Mouse (Mus musculus) liver, embryonic 15.5 days (tissue): ENCODE results near the gene Rbm4. TPM values are rescaled to one million over a fixed set of nuclear protein-coding genes. Genes with fewer than 3 reads are reported as not detected.

Experiments used
- ATAC-seq: fragments of 200-750 bp; cut with Nextera tagmentation; 2 replicates; pipeline ENCODE4 v1.8.0; 2017; ENCODE audit warnings: moderate number of reproducible peaks, mild to moderate bottlenecking, moderate library complexity; ENCODE audit not compliant: insufficient read depth
- H3K27ac ChIP-seq: fragments of 300-500 bp; sonication (generic); replicated peaks from 2 replicates; pipeline ENCODE4 v1.5.1; 2015; ENCODE audit warnings: mild to moderate bottlenecking, inconsistent platforms
- H3K27me3 ChIP-seq: fragments of 300-500 bp; sonication (generic); 2 replicates; pipeline ENCODE4 v1.6.1; 2015; ENCODE audit warnings: mild to moderate bottlenecking, inconsistent platforms
- H3K36me3 ChIP-seq: fragments of 300-500 bp; sonication (generic); replicated peaks from 2 replicates; pipeline ENCODE4 v1.6.1; 2015; ENCODE audit warnings: moderate library complexity, mild to moderate bottlenecking, inconsistent platforms
- H3K4me1 ChIP-seq: fragments of 300-500 bp; sonication (generic); replicated peaks from 2 replicates; pipeline ENCODE4 v1.6.1; 2015; ENCODE audit warnings: inconsistent platforms
- H3K4me2 ChIP-seq: fragments of 300-500 bp; sonication (generic); 2 replicates; pipeline ENCODE4 v1.6.1; 2015; ENCODE audit warnings: moderate library complexity, mild to moderate bottlenecking, inconsistent platforms
- H3K4me3 ChIP-seq: fragments of 300-500 bp; sonication (generic); replicated peaks from 2 replicates; pipeline ENCODE4 v1.5.1; 2015; ENCODE audit warnings: mild to moderate bottlenecking, inconsistent platforms
- H3K9ac ChIP-seq: fragments of 300-500 bp; sonication (generic); 2 replicates; pipeline ENCODE4 v1.6.1; 2015; ENCODE audit warnings: moderate library complexity, mild to moderate bottlenecking, inconsistent platforms
- H3K9me3 ChIP-seq: fragments of 300-500 bp; sonication (generic); replicated peaks from 2 replicates; pipeline ENCODE4 v1.6.1; 2016; ENCODE audit warnings: inconsistent platforms
- WGBS: fragments of 180-500 bp; shearing (Covaris S2); methylation state at CpG from one replicate; pipeline ENCODE4 v1.1.7; 2015; ENCODE audit warnings: mixed read lengths; ENCODE audit not compliant: insufficient replicate concordance; 5-methylcytosine and 5-hydroxymethylcytosine counted together
- polyA plus RNA-seq: library from polyadenylated mRNA; unstranded; fragments of >200 nt; fragmentation: Nextera tagmentation; extraction: Ambion mirVana; gene quantifications from 2 replicates; pipeline ENCODE4 v1.2.1, GENCODE M21; 2015

Gene Rbm4
- polyA plus RNA-seq, 1 experiment from 2014 or later: 25.2 TPM

DNA sequence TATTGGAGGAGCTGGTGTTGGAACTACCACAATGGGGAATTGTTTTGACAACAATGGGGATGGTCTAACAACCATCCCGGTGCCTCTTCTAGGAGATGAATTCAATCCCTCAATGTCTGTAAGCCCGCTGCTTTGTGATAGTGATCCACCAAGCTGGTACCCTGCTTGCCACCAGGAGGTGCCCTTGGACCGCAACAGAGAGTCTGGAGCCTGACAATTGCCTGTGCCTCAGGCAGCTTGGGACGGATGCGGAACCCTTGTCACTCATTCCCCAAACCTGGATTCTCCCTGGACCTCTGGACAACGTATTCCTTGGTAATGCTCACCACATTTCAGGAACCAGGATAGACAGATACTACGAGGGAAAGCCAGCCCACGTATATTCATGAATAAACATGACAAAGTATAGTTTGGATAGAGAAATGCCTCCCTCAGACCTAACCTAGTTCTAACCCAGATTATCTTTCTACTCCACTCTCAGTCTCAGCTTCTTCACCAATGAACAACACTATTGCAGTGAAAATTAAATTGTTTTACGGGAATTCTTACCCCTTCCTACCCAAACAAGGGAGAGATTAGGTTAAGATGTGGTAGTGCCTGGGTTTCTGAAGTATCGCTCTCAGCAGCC lies 38.0 kb downstream of the Rbm4 start:
- H3K4me1 ChIP-seq: peaks cover 22% of the 10 kb centered on the region
- peak overlapping the region; percentile 85 for H3K27ac ChIP-seq
- H3K9me3 ChIP-seq: no peaks in the 10 kb centered on the region
- peak overlapping the region; percentile 77 for H3K9ac ChIP-seq
- WGBS: 0% methylated on average over 10 of the region's 10 CpGs
- H3K36me3 ChIP-seq: peaks cover 11% of the 10 kb centered on the region
- peak; percentile 66 for ATAC-seq
- H3K27me3 ChIP-seq: no peaks in the 10 kb centered on the region
- H3K4me2 ChIP-seq: peak overlapping the region; percentile 85
- peak overlapping the region; percentile 79 for H3K4me3 ChIP-seq

DNA sequence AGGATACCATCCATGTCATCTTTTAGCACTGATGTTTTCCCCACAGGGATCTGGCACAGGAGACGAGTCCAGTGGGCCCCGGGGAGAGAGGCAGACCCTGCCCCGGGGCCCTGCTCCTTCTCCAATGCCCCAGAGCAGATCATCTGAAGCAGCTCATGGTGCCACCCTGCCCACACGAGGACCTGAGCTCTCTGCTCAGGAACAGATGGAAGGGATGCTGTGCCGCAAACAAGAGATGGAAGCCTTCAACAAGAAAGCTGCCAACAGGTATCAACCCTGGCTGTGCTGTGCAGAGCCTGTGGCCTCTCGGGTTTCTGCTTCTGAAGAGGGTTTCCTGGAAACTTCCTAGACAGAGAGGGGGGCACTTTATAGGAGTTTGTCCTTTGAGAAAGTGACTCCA lies 43.7 kb downstream of the Rbm4 start:
- ATAC-seq: no peak

DNA sequence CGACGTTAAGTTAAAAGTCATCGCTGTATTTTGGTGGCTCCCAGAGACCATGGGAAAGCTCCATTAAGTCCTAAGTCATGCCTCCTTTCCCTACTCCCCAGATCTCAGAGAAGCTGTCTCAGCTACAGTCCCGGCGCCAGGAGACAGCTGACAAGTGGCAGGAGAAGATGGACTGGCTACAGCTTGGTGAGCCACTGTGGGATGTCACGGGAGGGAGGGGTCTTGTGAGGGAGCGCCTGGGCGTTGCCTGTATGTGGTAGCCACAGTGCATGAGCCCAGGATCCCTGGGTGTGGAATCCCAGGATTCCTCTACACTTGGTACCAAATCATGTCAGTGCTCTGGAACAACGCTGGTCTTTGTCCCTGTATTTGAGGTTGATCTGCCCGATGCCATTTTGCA lies 45.2 kb downstream of the Rbm4 start:
- no peak for ATAC-seq
- 75% methylated on average over 10 of the region's 10 CpGs for WGBS
- Histone ChIP-seq H3K9me3 (no peaks in the 10 kb centered on the region), H3K36me3 (no peaks in the 10 kb centered on the region), H3K4me2 (no peak overlapping the region), H3K4me1 (no peaks in the 10 kb centered on the region), H3K9ac (no peak overlapping the region), H3K4me3 (no peak overlapping the region), H3K27ac (no peak overlapping the region), H3K27me3 (no peaks in the 10 kb centered on the region)

More for the DNA sequence above, 43.7 kb downstream of the Rbm4 start:
- Histone ChIP-seq H3K4me3 (no peak overlapping the region), H3K27ac (no peak overlapping the region), H3K4me2 (no peak overlapping the region), H3K4me1 (no peaks in the 10 kb centered on the region), H3K36me3 (no peaks in the 10 kb centered on the region), H3K9ac (no peak overlapping the region), H3K27me3 (no peaks in the 10 kb centered on the region), H3K9me3 (no peaks in the 10 kb centered on the region)
- WGBS: 68% methylated on average over 6 of the region's 6 CpGs

DNA sequence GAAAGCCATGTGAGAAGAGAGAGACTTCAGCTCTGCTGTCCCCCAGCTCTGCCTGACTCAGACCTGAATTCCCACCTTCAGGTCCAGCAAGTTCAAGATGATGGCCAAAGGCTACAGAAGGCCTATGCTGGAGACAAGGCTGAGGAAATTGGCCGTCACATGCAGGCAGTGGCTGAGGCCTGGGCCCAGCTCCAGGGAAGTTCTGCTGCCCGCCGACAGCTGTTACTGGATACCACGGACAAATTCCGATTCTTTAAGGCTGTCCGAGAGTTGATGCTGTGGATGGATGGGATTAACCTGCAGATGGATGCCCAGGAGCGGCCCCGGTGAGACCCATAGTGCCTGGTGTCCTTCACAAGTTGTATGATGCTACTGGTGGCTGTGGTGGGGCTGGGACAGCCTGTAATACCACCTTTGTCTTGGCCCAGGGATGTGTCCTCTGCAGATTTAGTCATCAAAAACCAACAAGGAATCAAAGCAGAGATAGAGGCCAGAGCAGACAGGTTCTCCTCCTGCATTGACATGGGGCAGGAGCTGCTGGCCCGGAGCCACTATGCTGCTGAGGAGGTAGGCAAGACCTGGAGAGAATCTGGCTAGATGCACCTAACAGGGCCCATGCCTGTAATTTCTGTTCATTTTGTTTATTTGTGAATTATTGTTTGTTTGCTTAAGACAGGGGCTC lies 45.9 kb downstream of the Rbm4 start:
- no peak for ATAC-seq
- Histone ChIP-seq H3K4me1 (no peaks in the 10 kb centered on the region), H3K27ac (no peak overlapping the region), H3K4me2 (no peak overlapping the region), H3K9ac (no peak overlapping the region), H3K27me3 (no peaks in the 10 kb centered on the region), H3K4me3 (no peak overlapping the region), H3K36me3 (no peaks in the 10 kb centered on the region), H3K9me3 (no peaks in the 10 kb centered on the region)
- 82% methylated on average over 9 of the region's 9 CpGs for WGBS

DNA sequence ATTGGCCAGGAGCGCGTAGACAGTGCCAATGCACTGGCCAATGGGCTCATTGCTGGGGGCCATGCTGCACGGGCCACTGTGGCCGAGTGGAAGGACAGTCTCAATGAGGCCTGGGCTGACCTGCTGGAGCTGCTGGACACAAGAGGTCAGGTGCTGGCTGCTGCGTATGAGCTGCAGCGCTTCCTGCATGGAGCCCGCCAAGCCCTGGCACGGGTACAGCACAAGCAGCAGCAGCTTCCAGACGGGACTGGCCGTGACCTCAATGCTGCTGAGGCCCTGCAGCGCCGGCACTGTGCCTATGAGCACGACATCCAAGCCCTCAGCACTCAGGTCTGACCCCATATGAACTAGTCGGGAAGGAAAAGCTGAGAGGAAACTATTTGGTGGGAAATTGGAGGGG lies 47.1 kb downstream of the Rbm4 start:
- Histone ChIP-seq H3K9me3 (no peaks in the 10 kb centered on the region), H3K4me2 (no peak overlapping the region), H3K27ac (no peak overlapping the region), H3K9ac (no peak overlapping the region), H3K4me1 (no peaks in the 10 kb centered on the region), H3K36me3 (no peaks in the 10 kb centered on the region), H3K27me3 (no peaks in the 10 kb centered on the region), H3K4me3 (no peak overlapping the region)
- ATAC-seq: no peak
- WGBS: 74% methylated on average over 14 of the region's 14 CpGs

DNA sequence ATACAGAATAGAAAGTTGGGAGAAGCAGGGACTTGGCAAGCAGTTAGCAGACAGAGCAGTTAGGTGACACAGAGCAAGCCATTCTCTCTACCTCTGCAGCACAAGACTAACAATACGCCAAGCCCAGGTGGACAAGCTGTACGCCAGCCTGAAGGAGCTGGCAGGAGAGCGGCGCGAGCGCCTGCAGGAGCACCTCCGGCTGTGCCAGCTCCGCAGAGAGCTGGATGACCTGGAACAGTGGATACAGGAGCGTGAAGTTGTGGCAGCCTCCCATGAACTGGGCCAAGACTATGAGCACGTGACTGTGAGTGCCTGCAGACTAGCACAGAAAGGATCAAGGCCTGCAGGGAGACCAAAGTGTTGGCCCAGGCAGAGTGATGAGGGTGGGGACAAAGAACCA lies 48.0 kb downstream of the Rbm4 start:
- 81% methylated on average over 10 of the region's 10 CpGs for WGBS
- Histone ChIP-seq H3K4me3 (no peak overlapping the region), H3K27me3 (no peaks in the 10 kb centered on the region), H3K4me2 (no peak overlapping the region), H3K27ac (no peak overlapping the region), H3K9ac (no peak overlapping the region), H3K9me3 (no peaks in the 10 kb centered on the region), H3K4me1 (no peaks in the 10 kb centered on the region), H3K36me3 (no peaks in the 10 kb centered on the region)
- ATAC-seq: no peak

DNA sequence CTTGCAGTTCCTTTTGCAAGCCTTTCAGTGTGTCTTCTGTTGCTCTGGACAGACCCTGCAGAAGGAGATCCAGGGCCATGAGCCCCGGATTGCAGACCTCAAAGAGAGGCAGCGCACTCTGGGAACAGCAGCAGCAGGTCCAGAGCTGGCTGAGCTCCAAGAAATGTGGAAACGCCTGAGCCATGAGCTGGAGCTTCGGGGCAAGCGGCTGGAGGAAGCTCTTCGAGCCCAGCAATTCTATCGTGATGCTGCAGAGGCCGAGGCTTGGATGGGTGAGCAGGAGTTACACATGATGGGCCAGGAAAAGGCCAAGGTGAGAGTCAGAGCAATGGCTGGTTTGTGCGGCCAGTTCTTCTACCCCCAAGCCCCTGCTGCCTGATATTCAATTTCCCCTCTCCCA lies 48.6 kb downstream of the Rbm4 start:
- Histone ChIP-seq H3K27me3 (no peaks in the 10 kb centered on the region), H3K9ac (no peak overlapping the region), H3K27ac (no peak overlapping the region), H3K36me3 (no peaks in the 10 kb centered on the region), H3K4me3 (no peak overlapping the region), H3K4me1 (no peaks in the 10 kb centered on the region), H3K9me3 (no peaks in the 10 kb centered on the region), H3K4me2 (no peak overlapping the region)
- 65% methylated on average over 9 of the region's 9 CpGs for WGBS
- no peak for ATAC-seq

DNA sequence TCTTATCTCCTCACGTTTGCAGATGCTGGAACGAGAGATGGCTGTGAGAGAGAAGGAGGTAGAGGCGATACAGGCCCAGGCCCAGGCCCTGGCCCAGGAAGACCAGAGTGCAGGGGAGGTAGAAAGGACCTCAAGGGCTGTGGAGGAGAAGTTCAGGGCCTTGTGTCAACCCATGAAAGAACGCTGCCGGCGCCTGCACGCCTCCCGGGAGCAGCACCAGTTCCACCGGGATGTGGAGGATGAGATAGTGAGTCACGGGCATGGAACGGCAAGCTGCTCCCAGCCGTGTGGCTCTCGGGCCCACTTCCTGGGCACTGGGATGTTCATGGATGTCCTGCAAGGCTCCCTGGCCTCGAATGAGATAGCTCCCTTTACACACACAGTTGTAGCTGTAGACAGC lies 49.7 kb downstream of the Rbm4 start:
- 66% methylated on average over 14 of the region's 14 CpGs for WGBS
- no peak overlapping the region for H3K4me2 ChIP-seq
- H3K27me3 ChIP-seq: no peaks in the 10 kb centered on the region
- no peak overlapping the region for H3K27ac ChIP-seq
- no peaks in the 10 kb centered on the region for H3K9me3 ChIP-seq
- no peak for ATAC-seq
- H3K9ac ChIP-seq: no peak overlapping the region
- H3K4me1 ChIP-seq: no peaks in the 10 kb centered on the region
- H3K36me3 ChIP-seq: no peaks in the 10 kb centered on the region
- H3K4me3 ChIP-seq: no peak overlapping the region

DNA sequence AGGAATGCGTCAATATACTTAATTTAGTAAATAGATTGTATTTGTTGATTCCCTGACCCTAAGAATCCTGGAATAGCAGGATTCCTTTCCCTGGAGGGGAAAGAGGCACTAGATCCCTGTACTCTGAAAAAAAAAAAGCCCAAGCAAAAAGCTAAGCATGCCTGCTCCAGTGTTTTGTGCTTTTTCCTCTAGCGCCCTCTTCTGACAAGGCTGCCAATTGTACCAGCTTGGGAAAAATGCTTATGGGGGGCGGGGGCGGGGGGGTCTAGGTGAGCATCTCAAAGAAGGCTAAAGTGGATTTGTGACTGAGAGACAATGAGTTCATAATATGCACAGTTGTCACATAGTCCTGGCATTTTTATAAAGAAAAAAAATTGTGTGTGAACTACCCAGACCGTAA lies 50.2 kb downstream of the Rbm4 start:
- H3K9me3 ChIP-seq: no peaks in the 10 kb centered on the region
- no peak overlapping the region for H3K27ac ChIP-seq
- no peaks in the 10 kb centered on the region for H3K4me1 ChIP-seq
- H3K4me2 ChIP-seq: no peak overlapping the region
- 35% methylated on average over 5 of the region's 5 CpGs for WGBS
- no peak overlapping the region for H3K9ac ChIP-seq
- no peaks in the 10 kb centered on the region for H3K36me3 ChIP-seq
- no peaks in the 10 kb centered on the region for H3K27me3 ChIP-seq
- ATAC-seq: no peak
- H3K4me3 ChIP-seq: no peak overlapping the region

DNA sequence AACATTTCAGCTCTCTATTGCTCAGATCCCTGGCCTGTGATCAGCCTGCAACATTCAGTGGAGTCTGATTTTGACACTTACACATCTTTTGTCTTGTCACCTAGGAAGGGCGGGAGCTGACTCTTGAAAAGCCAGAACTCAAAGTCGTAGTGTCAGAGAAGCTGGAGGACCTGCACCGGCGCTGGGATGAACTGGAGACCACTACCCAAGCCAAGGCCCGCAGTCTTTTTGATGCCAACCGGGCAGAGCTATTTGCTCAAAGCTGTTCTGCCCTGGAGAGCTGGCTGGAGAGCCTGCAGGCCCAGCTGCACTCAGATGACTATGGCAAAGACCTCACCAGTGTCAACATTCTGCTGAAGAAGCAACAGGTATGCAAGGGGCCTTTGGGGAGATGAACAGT lies 51.5 kb downstream of the Rbm4 start:
- ATAC-seq: no peak
- 68% methylated on average over 6 of the region's 6 CpGs for WGBS
- no peak overlapping the region for H3K4me2 ChIP-seq
- no peaks in the 10 kb centered on the region for H3K27me3 ChIP-seq
- H3K4me3 ChIP-seq: no peak overlapping the region
- no peaks in the 10 kb centered on the region for H3K9me3 ChIP-seq
- H3K27ac ChIP-seq: no peak overlapping the region
- no peaks in the 10 kb centered on the region for H3K36me3 ChIP-seq
- H3K4me1 ChIP-seq: no peaks in the 10 kb centered on the region
- no peak overlapping the region for H3K9ac ChIP-seq

DNA sequence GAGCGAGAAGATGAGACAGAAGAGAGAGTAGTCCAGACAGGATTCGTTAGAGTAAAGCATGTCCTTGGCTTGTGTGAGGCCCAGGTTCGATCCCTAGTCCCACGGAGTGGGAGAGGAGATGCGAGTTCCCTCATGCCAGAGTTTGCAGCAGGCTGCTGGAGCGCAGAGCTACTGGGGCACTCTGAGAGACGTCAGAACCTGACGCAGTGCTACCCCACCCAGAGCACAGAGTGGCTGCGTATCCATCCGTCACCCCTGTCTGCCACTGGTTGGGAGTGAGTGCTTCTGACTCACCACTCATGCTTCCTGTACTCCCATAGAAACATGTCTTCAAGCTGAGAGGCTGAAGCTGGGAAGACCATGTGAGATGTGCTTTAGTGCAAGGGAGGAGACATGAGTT lies 52.2 kb downstream of the Rbm4 start:
- Histone ChIP-seq H3K9ac (no peak overlapping the region), H3K4me2 (no peak overlapping the region), H3K4me1 (no peaks in the 10 kb centered on the region), H3K36me3 (no peaks in the 10 kb centered on the region), H3K9me3 (no peaks in the 10 kb centered on the region), H3K4me3 (no peak overlapping the region), H3K27me3 (no peaks in the 10 kb centered on the region), H3K27ac (no peak overlapping the region)
- no peak for ATAC-seq
- WGBS: 68% methylated on average over 10 of the region's 10 CpGs

DNA sequence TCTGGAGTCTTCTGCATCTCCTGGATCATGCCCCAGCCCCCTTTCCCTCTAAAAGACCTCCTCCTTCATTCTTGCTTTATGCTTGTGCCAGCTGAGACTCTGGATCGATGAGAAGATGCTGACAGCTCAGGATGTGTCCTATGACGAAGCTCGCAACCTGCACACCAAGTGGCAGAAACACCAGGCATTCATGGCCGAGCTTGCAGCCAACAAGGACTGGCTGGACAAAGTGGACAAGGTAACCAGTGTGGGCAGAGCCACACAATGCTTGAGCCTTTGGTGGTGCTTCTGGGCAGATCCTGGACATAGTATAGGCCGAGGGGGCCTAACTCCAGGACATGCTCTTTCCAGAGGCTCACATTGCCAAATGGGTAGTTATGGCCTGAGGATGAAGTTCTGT lies 53.9 kb downstream of the Rbm4 start:
- H3K4me1 ChIP-seq: no peaks in the 10 kb centered on the region
- ATAC-seq: no peak
- H3K36me3 ChIP-seq: no peaks in the 10 kb centered on the region
- H3K9ac ChIP-seq: no peak overlapping the region
- H3K4me3 ChIP-seq: no peak overlapping the region
- no peak overlapping the region for H3K27ac ChIP-seq
- H3K4me2 ChIP-seq: no peak overlapping the region
- H3K27me3 ChIP-seq: no peaks in the 10 kb centered on the region
- WGBS: 75% methylated on average over 5 of the region's 5 CpGs
- no peaks in the 10 kb centered on the region for H3K9me3 ChIP-seq
